Mouse (Mus musculus): ENCODE results near the gene BC048562.

BC048562 gene

GRCm38 (mm10) chr9:108436182-108436581 is at the start of gene BC048562:
Gene BC048562 (plus strand): TSS chr9:108436482.
- no peak for DNase-seq

- DNase-seq: no peak
These were observed 49.5 kb upstream of the BC048562 start for GRCm38 (mm10) chr9:108386816-108387215.

- DNase-seq: no peak
These were observed 47.7 kb upstream of the BC048562 start for GRCm38 (mm10) chr9:108388601-108389000.

- no peak for DNase-seq
These were observed 47.1 kb upstream of the BC048562 start for GRCm38 (mm10) chr9:108389220-108389619.

GRCm38 (mm10) chr9:108392676-108393075 is 43.6 kb upstream of the BC048562 start, which contains the start of gene 1700102P08Rik:
Gene 1700102P08Rik (plus strand): TSS chr9:108392805.
- no peak for DNase-seq

GRCm38 (mm10) chr9:108394191-108394590 is 42.1 kb upstream of the BC048562 start:
- no peak for DNase-seq

GRCm38 (mm10) chr9:108395427-108395826 is 40.9 kb upstream of the BC048562 start:
- DNase-seq: no peak

GRCm38 (mm10) chr9:108398324-108398723 is 38.0 kb upstream of the BC048562 start:
- no peak for DNase-seq

- DNase-seq: no peak
These were observed 34.9 kb upstream of the BC048562 start for GRCm38 (mm10) chr9:108401186-108401960.

- DNase-seq: no peak
These were observed 33.2 kb upstream of the BC048562 start for GRCm38 (mm10) chr9:108403081-108403480.

GRCm38 (mm10) chr9:108404451-108404850 is 31.8 kb upstream of the BC048562 start:
- DNase-seq: no peak

GRCm38 (mm10) chr9:108409535-108409934 is 26.7 kb upstream of the BC048562 start:
- no peak for DNase-seq

GRCm38 (mm10) chr9:108411381-108411942 is 24.8 kb upstream of the BC048562 start:
- DNase-seq: no peak

- peak; percentile 65 for DNase-seq
These were observed 24.1 kb upstream of the BC048562 start for GRCm38 (mm10) chr9:108412221-108412620.

GRCm38 (mm10) chr9:108428384-108428783 is 7.9 kb upstream of the BC048562 start, which contains the start of gene Ccdc36:
Gene Ccdc36 (minus strand): TSS chr9:108428484.
- no peak for DNase-seq

- peak; percentile 23 for DNase-seq
These were observed 4.7 kb upstream of the BC048562 start for GRCm38 (mm10) chr9:108431431-108432067.

GRCm38 (mm10) chr9:108439176-108439575 is 2.9 kb downstream of the BC048562 start:
- no peak for DNase-seq

GRCm38 (mm10) chr9:108440485-108440884 is 4.2 kb downstream of the BC048562 start:
- no peak for DNase-seq

- no peak for DNase-seq
These were observed 5.1 kb downstream of the BC048562 start for GRCm38 (mm10) chr9:108441236-108441919.

GRCm38 (mm10) chr9:108445125-108445524 is 8.8 kb downstream of the BC048562 start:
- no peak for DNase-seq

- no peak for DNase-seq
These were observed 13.6 kb downstream of the BC048562 start for GRCm38 (mm10) chr9:108449860-108450259.

GRCm38 (mm10) chr9:108450292-108451169 is 14.2 kb downstream of the BC048562 start:
- no peak for DNase-seq

Data from thymus, postnatal 4 days (tissue).